Mouse (Mus musculus): ENCODE results near the gene Dgkh. TPM values are rescaled to one million over a fixed set of nuclear protein-coding genes. Genes with fewer than 3 reads are reported as not detected.
A peak's percentile ranks its signal among the peaks of the same experiment; 100 is the strongest.
"Not testable (repeated sequence)": the region's sequence is repeated elsewhere in the genome, so short reads cannot be mapped to it uniquely, and the experiment has no call there.

Gene Dgkh
- polyA plus RNA-seq, 1 experiment from 2014 or later, result 4.6 TPM

DNA sequence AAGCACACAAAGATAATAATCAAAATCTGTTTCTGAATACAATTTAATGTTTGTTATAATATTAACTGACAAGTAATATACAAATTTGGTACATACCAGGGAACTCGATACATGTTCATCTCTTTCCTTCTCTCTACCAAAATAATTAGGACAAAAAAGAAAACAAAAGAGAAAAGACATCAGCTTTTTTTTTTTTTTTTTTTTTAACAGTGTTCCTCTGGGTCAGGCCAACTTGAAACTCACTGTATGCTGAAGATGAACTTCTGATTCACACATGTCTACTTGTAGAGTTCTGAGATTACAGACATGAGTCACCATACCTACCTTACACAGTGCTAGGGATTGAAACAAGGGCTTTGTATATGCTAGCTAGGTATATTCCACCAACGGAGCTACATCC, 28.5 kb upstream of the Dgkh start:
- H3K4me1 ChIP-seq (ENCODE audit: insufficient read depth, low read depth, low read length), result no peaks in the 10 kb centered on the region
- ATAC-seq (no peak), DNase-seq (ENCODE audit: low spot score) (no peak)
- WGBS, result 87% methylated on average over 2 of the region's 2 CpGs
- no peaks in the 10 kb centered on the region for H3K36me3 ChIP-seq (ENCODE audit: insufficient read depth, low read length)
- no peaks in the 10 kb centered on the region for H3K27me3 ChIP-seq (replicated peaks; ENCODE audit: insufficient read depth, low read length)
- TF ChIP-seq CTCF (IDR thresholded peaks at IDR 0.05) (no peak), EP300 (IDR thresholded peaks at IDR 0.05) (no peak)
- H3K9me3 ChIP-seq (ENCODE audit: low read length), result no peaks in the 10 kb centered on the region
- H3K4me3 ChIP-seq (ENCODE audit: low read depth, low read length), result no peak overlapping the region
- H3K9ac ChIP-seq (replicated peaks; ENCODE audit: low read depth), result no peak overlapping the region
- H3K27ac ChIP-seq (ENCODE audit: low read length), result no peak overlapping the region
- H3K4me2 ChIP-seq (replicated peaks; ENCODE audit: low read depth, low read length), result no peak overlapping the region

DNA sequence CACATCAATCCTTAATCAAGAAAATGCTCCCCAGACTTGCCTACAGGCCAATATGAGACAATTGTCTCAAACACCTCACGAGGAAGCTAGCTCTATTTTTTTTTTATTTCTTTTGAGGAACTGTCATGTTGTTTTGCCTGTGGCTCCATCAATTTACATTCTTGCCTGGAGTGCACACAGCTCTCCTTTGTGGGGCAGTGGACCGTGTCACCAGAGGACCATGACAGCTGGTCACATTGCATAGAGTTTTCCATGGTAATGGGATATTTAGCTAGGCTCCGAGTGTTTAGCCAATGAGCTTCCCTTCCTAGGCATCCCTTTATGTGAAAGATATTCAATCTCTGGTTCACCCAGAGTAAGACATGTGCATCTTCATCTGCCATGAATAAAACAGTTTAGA, 26.9 kb upstream of the Dgkh start:
- Histone ChIP-seq H3K4me3 (ENCODE audit: low read depth, low read length) (no peak overlapping the region), H3K27ac (ENCODE audit: low read length) (no peak overlapping the region), H3K9ac (replicated peaks; ENCODE audit: low read depth) (no peak overlapping the region), H3K4me1 (ENCODE audit: insufficient read depth, low read depth, low read length) (no peaks in the 10 kb centered on the region), H3K9me3 (ENCODE audit: low read length) (no peaks in the 10 kb centered on the region), H3K27me3 (replicated peaks; ENCODE audit: insufficient read depth, low read length) (no peaks in the 10 kb centered on the region), H3K36me3 (ENCODE audit: insufficient read depth, low read length) (no peaks in the 10 kb centered on the region), H3K4me2 (replicated peaks; ENCODE audit: low read depth, low read length) (no peak overlapping the region)
- DNase-seq (ENCODE audit: low spot score), result no peak
- no peak for ATAC-seq
- WGBS, result 75% methylated on average over 3 of the region's 3 CpGs
- TF ChIP-seq CTCF (IDR thresholded peaks at IDR 0.05), result no peak
- TF ChIP-seq EP300 (IDR thresholded peaks at IDR 0.05), result no peak

DNA sequence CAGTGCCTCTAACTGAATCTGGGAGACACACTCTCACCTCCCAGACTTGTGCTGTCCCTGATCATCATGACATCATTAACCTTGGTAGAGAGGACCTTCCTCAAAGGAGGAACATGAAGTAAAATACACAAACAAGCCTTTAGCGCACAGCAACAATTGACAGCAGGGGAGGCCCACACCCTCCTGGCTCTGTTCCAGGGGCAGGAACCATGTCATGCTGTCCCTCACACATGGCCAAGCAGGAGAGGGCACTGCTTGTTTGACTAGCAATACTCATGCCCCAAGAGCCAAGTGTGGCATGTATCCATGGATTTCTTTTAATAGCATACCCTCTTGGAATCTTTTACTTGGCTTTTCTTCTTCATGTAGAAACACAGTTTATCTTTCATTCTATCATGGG, 22.7 kb upstream of the Dgkh start:
- ATAC-seq (0 out of 2 replicates have a peak, but pooled peaks have one; percentile 30), DNase-seq (ENCODE audit: low spot score) (no peak)
- no peak overlapping the region for H3K27ac ChIP-seq (ENCODE audit: low read length)
- no peaks in the 10 kb centered on the region for H3K36me3 ChIP-seq (ENCODE audit: insufficient read depth, low read length)
- H3K27me3 ChIP-seq (replicated peaks; ENCODE audit: insufficient read depth, low read length), result no peaks in the 10 kb centered on the region
- H3K4me2 ChIP-seq (replicated peaks; ENCODE audit: low read depth, low read length), result no peak overlapping the region
- no peaks in the 10 kb centered on the region for H3K9me3 ChIP-seq (ENCODE audit: low read length)
- H3K4me1 ChIP-seq (ENCODE audit: insufficient read depth, low read depth, low read length), result no peaks in the 10 kb centered on the region
- WGBS, result 50% methylated on average over 1 of the region's 1 CpGs
- TF ChIP-seq CTCF (IDR thresholded peaks at IDR 0.05) (peak; percentile 9; the same call in 1 of the 2 replicates), EP300 (IDR thresholded peaks at IDR 0.05) (no peak)
- H3K9ac ChIP-seq (replicated peaks; ENCODE audit: low read depth), result no peak overlapping the region
- H3K4me3 ChIP-seq (ENCODE audit: low read depth, low read length), result no peak overlapping the region

DNA sequence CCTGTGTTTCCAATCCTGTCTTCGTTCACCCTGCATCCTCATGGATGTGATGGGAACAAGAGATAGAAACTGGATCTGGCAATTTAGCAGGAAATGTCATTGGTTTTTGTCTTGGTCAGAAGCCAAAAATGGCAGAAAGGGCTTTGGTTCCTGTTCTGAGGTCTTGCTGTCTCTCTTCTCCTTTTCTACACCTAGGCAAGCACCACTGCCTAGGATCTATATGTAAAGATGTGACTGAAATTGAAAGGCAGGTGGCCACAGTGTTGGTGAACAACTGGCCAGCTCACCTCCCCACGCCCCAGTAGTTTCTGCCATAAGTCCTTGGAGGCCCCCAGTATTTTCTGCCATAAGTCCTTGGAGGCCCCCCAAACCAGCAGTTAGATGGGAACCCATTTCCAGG, 16.1 kb upstream of the Dgkh start:
- Histone ChIP-seq H3K27ac (ENCODE audit: low read length) (no peak overlapping the region), H3K4me2 (replicated peaks; ENCODE audit: low read depth, low read length) (no peak overlapping the region), H3K4me3 (ENCODE audit: low read depth, low read length) (no peak overlapping the region), H3K27me3 (replicated peaks; ENCODE audit: insufficient read depth, low read length) (no peaks in the 10 kb centered on the region), H3K9me3 (ENCODE audit: low read length) (no peaks in the 10 kb centered on the region), H3K36me3 (ENCODE audit: insufficient read depth, low read length) (no peaks in the 10 kb centered on the region), H3K4me1 (ENCODE audit: insufficient read depth, low read depth, low read length) (no peaks in the 10 kb centered on the region), H3K9ac (replicated peaks; ENCODE audit: low read depth) (no peak overlapping the region)
- no peak for TF ChIP-seq CTCF (IDR thresholded peaks at IDR 0.05)
- DNase-seq (ENCODE audit: low spot score), result no peak
- no peak for ATAC-seq
- 84% methylated on average over 2 of the region's 2 CpGs for WGBS

DNA sequence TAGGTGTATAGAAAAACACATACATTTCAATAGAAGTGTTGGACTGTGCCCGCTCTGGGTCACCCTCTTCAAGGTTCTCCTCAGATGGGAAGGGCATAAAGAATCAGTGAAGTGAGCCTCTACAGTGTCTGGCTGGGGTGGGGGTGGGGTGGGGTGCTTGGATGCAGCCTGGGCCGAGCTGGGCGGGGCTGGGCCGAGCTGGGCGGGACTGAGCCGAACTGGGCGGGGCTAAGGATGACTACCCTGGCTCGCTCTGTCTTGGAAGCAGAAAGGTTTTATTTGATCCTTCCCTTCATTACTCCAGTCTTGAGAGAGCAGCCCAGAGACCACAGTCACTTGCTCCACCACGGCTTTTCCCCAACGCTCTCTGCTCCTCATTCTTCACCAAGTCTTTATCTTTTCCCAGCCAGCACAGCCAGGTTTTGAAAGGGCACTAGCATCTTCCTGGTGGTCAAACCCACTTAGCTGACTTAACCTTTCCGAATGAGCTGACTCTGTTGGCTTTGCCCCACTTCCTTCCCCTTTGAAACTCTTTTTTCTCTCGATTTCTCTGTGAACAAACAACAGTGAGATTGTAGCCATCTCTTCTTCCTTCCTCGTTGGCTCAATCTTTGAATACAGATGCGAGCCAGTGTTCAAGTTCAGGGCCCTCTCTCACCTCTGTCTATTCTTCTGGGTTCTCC, 15.5 kb upstream of the Dgkh start:
- Histone ChIP-seq H3K4me3 (ENCODE audit: low read depth, low read length) (no peak overlapping the region), H3K36me3 (ENCODE audit: insufficient read depth, low read length) (no peaks in the 10 kb centered on the region), H3K27me3 (replicated peaks; ENCODE audit: insufficient read depth, low read length) (no peaks in the 10 kb centered on the region), H3K9ac (replicated peaks; ENCODE audit: low read depth) (no peak overlapping the region), H3K4me2 (replicated peaks; ENCODE audit: low read depth, low read length) (no peak overlapping the region), H3K27ac (ENCODE audit: low read length) (no peak overlapping the region), H3K9me3 (ENCODE audit: low read length) (no peaks in the 10 kb centered on the region), H3K4me1 (ENCODE audit: insufficient read depth, low read depth, low read length) (no peaks in the 10 kb centered on the region)
- no peak for DNase-seq (ENCODE audit: low spot score)
- TF ChIP-seq CTCF (IDR thresholded peaks at IDR 0.05) (no peak), EP300 (IDR thresholded peaks at IDR 0.05) (no peak)
- no peak for ATAC-seq
- WGBS, result 49% methylated on average over 14 of the region's 14 CpGs

DNA sequence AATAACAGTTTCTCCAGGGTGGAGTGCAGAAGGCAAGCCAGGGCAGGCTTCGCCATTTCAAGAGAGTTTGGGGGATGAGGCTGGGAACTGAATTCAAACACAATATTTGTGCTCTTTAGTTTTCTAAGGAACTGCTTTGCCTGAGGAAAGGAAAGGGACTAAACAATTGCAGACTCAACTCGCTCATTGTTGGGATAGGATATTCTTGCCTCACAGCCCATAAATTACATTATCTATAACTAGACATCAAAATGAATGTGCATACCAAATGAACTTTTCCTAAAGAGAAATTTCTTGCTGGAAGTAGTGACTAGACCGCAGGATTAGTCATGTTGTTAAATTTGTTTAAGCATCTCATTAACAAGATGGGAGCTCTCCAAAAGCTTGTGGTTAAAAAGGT, 14.9 kb upstream of the Dgkh start:
- no peak for ATAC-seq
- no peak overlapping the region for H3K9ac ChIP-seq (replicated peaks; ENCODE audit: low read depth)
- TF ChIP-seq EP300 (IDR thresholded peaks at IDR 0.05), result no peak
- no peak for TF ChIP-seq CTCF (IDR thresholded peaks at IDR 0.05)
- no peaks in the 10 kb centered on the region for H3K36me3 ChIP-seq (ENCODE audit: insufficient read depth, low read length)
- DNase-seq (ENCODE audit: low spot score), result no peak
- WGBS, result 69% methylated on average over 3 of the region's 3 CpGs
- H3K27me3 ChIP-seq (replicated peaks; ENCODE audit: insufficient read depth, low read length), result no peaks in the 10 kb centered on the region
- no peaks in the 10 kb centered on the region for H3K9me3 ChIP-seq (ENCODE audit: low read length)
- no peak overlapping the region for H3K4me3 ChIP-seq (ENCODE audit: low read depth, low read length)
- no peak overlapping the region for H3K27ac ChIP-seq (ENCODE audit: low read length)
- no peak overlapping the region for H3K4me2 ChIP-seq (replicated peaks; ENCODE audit: low read depth, low read length)
- H3K4me1 ChIP-seq (ENCODE audit: insufficient read depth, low read depth, low read length), result no peaks in the 10 kb centered on the region

DNA sequence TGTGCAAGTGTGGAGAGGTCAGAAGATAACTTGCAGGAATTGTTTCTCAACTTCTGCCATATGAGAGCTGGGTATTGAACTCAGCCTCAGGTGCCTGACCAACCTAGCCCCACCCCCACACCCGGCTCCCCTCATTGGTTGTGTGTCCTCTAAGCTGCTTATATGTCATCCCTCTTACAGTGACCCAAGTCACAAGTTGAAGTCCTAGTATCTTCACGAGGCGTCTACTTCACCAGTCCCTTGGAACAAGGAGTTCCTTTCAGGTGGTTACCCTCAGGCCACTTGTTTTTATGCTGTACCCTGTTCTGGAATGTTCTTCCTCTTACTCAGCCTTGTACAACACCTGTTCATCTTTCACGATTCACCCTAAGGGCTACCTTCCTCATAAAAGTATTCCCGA, 2.0 kb upstream of the Dgkh start:
- Histone ChIP-seq H3K36me3 (ENCODE audit: insufficient read depth, low read length) (no peaks in the 10 kb centered on the region), H3K4me1 (ENCODE audit: insufficient read depth, low read depth, low read length) (no peaks in the 10 kb centered on the region), H3K9ac (replicated peaks; ENCODE audit: low read depth) (no peak overlapping the region), H3K27ac (ENCODE audit: low read length) (no peak overlapping the region), H3K4me3 (ENCODE audit: low read depth, low read length) (no peak overlapping the region), H3K4me2 (replicated peaks; ENCODE audit: low read depth, low read length) (no peak overlapping the region), H3K9me3 (ENCODE audit: low read length) (no peaks in the 10 kb centered on the region), H3K27me3 (replicated peaks; ENCODE audit: insufficient read depth, low read length) (no peaks in the 10 kb centered on the region)
- 0 out of 2 replicates have a peak, but pooled peaks have one; percentile 5 for ATAC-seq
- WGBS, result 53% methylated on average over 5 of the region's 5 CpGs
- TF ChIP-seq CTCF (IDR thresholded peaks at IDR 0.05), result no peak
- peak; percentile 93 for TF ChIP-seq EP300 (IDR thresholded peaks at IDR 0.05)
- DNase-seq (ENCODE audit: low spot score), result peak; percentile 36

DNA sequence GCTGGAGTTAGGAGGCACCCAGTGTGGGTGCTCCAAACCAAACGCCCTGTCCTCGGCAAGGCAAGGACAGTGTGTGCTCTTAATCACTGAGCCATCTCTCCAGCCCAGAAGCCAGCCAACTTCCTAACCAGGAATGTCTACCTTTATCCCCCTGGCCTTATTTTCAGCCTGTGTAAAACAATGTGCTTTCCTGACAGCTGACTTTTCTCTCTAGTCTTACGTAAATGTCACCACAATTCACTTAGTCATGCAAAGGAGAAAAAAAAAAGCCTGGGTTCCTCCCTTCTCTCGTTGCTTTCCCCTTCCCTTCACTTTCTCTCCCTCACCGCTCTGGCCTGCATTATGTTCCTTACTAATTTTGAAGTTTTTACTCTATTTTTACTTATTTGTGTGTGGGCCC, 1.6 kb upstream of the Dgkh start:
- H3K4me2 ChIP-seq (replicated peaks; ENCODE audit: low read depth, low read length); ATAC-seq; H3K4me1 ChIP-seq (ENCODE audit: insufficient read depth, low read depth, low read length): not testable (repeated sequence)

More for the DNA sequence above, 1.6 kb upstream of the Dgkh start:
- H3K9me3 ChIP-seq (ENCODE audit: low read length); H3K27me3 ChIP-seq (replicated peaks; ENCODE audit: insufficient read depth, low read length); H3K27ac ChIP-seq (ENCODE audit: low read length); H3K4me3 ChIP-seq (ENCODE audit: low read depth, low read length); H3K9ac ChIP-seq (replicated peaks; ENCODE audit: low read depth); H3K36me3 ChIP-seq (ENCODE audit: insufficient read depth, low read length): not testable (repeated sequence)
- 55% methylated on average over 5 of the region's 5 CpGs for WGBS
- peak; percentile 40 for DNase-seq (ENCODE audit: low spot score)

Measured in lung, postnatal 0 days (tissue).